Mouse (Mus musculus) hindbrain, postnatal 0 days (tissue): ENCODE measurements around the gene Rps13. TPM values are rescaled to one million over a fixed set of nuclear protein-coding genes. Genes with fewer than 3 reads are reported as not detected.

ENCODE experiments used
- ATAC-seq: fragments of 200-750 bp; cut with Nextera tagmentation; 2 replicates; pipeline ENCODE4 v1.8.0; 2017; ENCODE audit warnings: mild to moderate bottlenecking, moderate TSS enrichment, moderate library complexity
- DNase-seq: peaks from one replicate; pipeline ENCODE4 v3.0.0-alpha.2; 2015; ENCODE audit warnings: low spot score
- H3K27ac ChIP-seq: fragments of 300-500 bp; sonication (generic); 2 replicates; pipeline ENCODE4 v1.5.1; 2014; ENCODE audit warnings: mild to moderate bottlenecking
- H3K27me3 ChIP-seq: fragments of 300-500 bp; sonication (generic); 2 replicates; pipeline ENCODE4 v1.6.1; 2014; ENCODE audit warnings: low read length, mixed read lengths; ENCODE audit not compliant: insufficient read depth
- H3K36me3 ChIP-seq: fragments of 300-500 bp; sonication (generic); 2 replicates; pipeline ENCODE4 v1.6.1; 2014; ENCODE audit warnings: low read length, mixed read lengths; ENCODE audit not compliant: insufficient read depth
- H3K4me1 ChIP-seq: fragments of 300-500 bp; sonication (generic); 2 replicates; pipeline ENCODE4 v1.6.1; 2014; ENCODE audit warnings: antibody characterized with exemption, low read length, mixed read lengths; ENCODE audit not compliant: insufficient read depth
- H3K4me2 ChIP-seq: fragments of 300-500 bp; sonication (generic); 2 replicates; pipeline ENCODE4 v1.6.1; 2014; ENCODE audit warnings: low read depth, mild to moderate bottlenecking, low read length, moderate library complexity, mixed read lengths
- H3K4me3 ChIP-seq: fragments of 300-500 bp; sonication (generic); 2 replicates; pipeline ENCODE4 v1.5.1; 2014; ENCODE audit warnings: low read length
- H3K9ac ChIP-seq: fragments of 300-500 bp; sonication (generic); replicated peaks from 2 replicates; pipeline ENCODE4 v1.6.1; 2014; ENCODE audit warnings: mild to moderate bottlenecking, low read length, moderate library complexity, mixed read lengths
- H3K9me3 ChIP-seq: fragments of 300-500 bp; sonication (generic); 2 replicates; pipeline ENCODE4 v1.6.1; 2016; ENCODE audit warnings: low read length, mixed read lengths
- CTCF ChIP-seq: IDR thresholded peaks from 2 replicates; pipeline ENCODE4 v1.5.1; 2016; ENCODE audit warnings: antibody characterized with exemption, control low read depth, low read depth
- WGBS: fragments of 180-500 bp; shearing (Covaris S2); extraction: QIAGEN DNeasy Blood & Tissue Kit; methylation state at CpG from one replicate; pipeline ENCODE4 v1.1.7; 2014; 5-methylcytosine and 5-hydroxymethylcytosine counted together
- polyA plus RNA-seq: library from polyadenylated mRNA; unstranded; fragments of >200 nt; fragmentation: Nextera tagmentation; extraction: Ambion mirVana; gene quantifications from 2 replicates; pipeline ENCODE4 v1.2.1, GENCODE M21; 2015
- total RNA-seq: library from RNA; depleted of rRNA; stranded (reverse); fragments of >200 nt; gene quantifications from 2 replicates; pipeline ENCODE4 v1.2.3, GENCODE M21; 2014

The Rps13 gene
- total and polyA plus RNA-seq, 2 experiments from 2014 or later, result 129 to 526 TPM

GRCm38 (mm10) chr7:116298389-116298788 is 35.6 kb downstream of the Rps13 start:
- DNase-seq, result peak; percentile 44
- Histone ChIP-seq H3K4me3 (no peak overlapping the region), H3K9me3 (no peaks in the 10 kb centered on the region), H3K9ac (no peak overlapping the region), H3K27ac (no peak overlapping the region), H3K4me2 (no peak overlapping the region), H3K27me3 (no peaks in the 10 kb centered on the region), H3K4me1 (peaks cover 4% of the 10 kb centered on the region; the same call in 1 of the 2 replicates), H3K36me3 (no peaks in the 10 kb centered on the region)
- WGBS, result 42% methylated on average over 10 of the region's 10 CpGs
- no peak for TF ChIP-seq CTCF
- ATAC-seq, result no peak

- no peak for DNase-seq
These were observed 39.0 kb downstream of the Rps13 start for GRCm38 (mm10) chr7:116294961-116295360.

GRCm38 (mm10) chr7:116292377-116292776 is 41.6 kb downstream of the Rps13 start:
- H3K9me3 ChIP-seq, result no peaks in the 10 kb centered on the region
- DNase-seq, result no peak
- 60% methylated on average over 5 of the region's 5 CpGs for WGBS

More at GRCm38 (mm10) chr7:116294961-116295360, 39.0 kb downstream of the Rps13 start:
- Histone ChIP-seq H3K4me1 (peaks cover 4% of the 10 kb centered on the region; the same call in 1 of the 2 replicates), H3K36me3 (no peaks in the 10 kb centered on the region), H3K9me3 (no peaks in the 10 kb centered on the region), H3K4me3 (no peak overlapping the region), H3K27me3 (no peaks in the 10 kb centered on the region), H3K4me2 (no peak overlapping the region), H3K27ac (no peak overlapping the region), H3K9ac (no peak overlapping the region)
- no peak for TF ChIP-seq CTCF
- ATAC-seq, result peak; percentile 35; the same call in 1 of the 2 replicates
- WGBS, result 85% methylated on average over 3 of the region's 3 CpGs

GRCm38 (mm10) chr7:116290559-116290958 is 43.4 kb downstream of the Rps13 start:
- 62% methylated on average over 1 of the region's 1 CpGs for WGBS
- no peak for TF ChIP-seq CTCF

More at GRCm38 (mm10) chr7:116292377-116292776, 41.6 kb downstream of the Rps13 start:
- Histone ChIP-seq H3K4me3 (no peak overlapping the region), H3K4me2 (no peak overlapping the region), H3K27ac (no peak overlapping the region), H3K36me3 (no peaks in the 10 kb centered on the region), H3K9ac (no peak overlapping the region), H3K4me1 (no peaks in the 10 kb centered on the region), H3K27me3 (no peaks in the 10 kb centered on the region)
- TF ChIP-seq CTCF, result no peak
- ATAC-seq, result no peak

GRCm38 (mm10) chr7:116288996-116289395 is 45.0 kb downstream of the Rps13 start:
- Histone ChIP-seq H3K27ac (no peak overlapping the region), H3K9me3 (no peaks in the 10 kb centered on the region), H3K4me1 (no peaks in the 10 kb centered on the region), H3K4me3 (no peak overlapping the region), H3K36me3 (no peaks in the 10 kb centered on the region), H3K9ac (no peak overlapping the region), H3K27me3 (no peaks in the 10 kb centered on the region), H3K4me2 (no peak overlapping the region)
- no peak for DNase-seq
- TF ChIP-seq CTCF, result no peak
- no peak for ATAC-seq
- 92% methylated on average over 3 of the region's 3 CpGs for WGBS

More at GRCm38 (mm10) chr7:116290559-116290958, 43.4 kb downstream of the Rps13 start:
- no peaks in the 10 kb centered on the region for H3K27me3 ChIP-seq
- no peak overlapping the region for H3K4me2 ChIP-seq
- H3K9ac ChIP-seq, result no peak overlapping the region
- DNase-seq, result no peak
- no peak overlapping the region for H3K4me3 ChIP-seq
- H3K27ac ChIP-seq, result no peak overlapping the region
- H3K36me3 ChIP-seq, result no peaks in the 10 kb centered on the region
- ATAC-seq, result no peak
- H3K4me1 ChIP-seq, result no peaks in the 10 kb centered on the region
- H3K9me3 ChIP-seq, result no peaks in the 10 kb centered on the region

GRCm38 (mm10) chr7:116287959-116288358 is 46.0 kb downstream of the Rps13 start:
- H3K36me3 ChIP-seq, result no peaks in the 10 kb centered on the region
- H3K4me2 ChIP-seq, result no peak overlapping the region
- H3K27me3 ChIP-seq, result no peaks in the 10 kb centered on the region
- 80% methylated on average over 5 of the region's 5 CpGs for WGBS
- no peak overlapping the region for H3K27ac ChIP-seq
- H3K9me3 ChIP-seq, result no peaks in the 10 kb centered on the region
- no peak overlapping the region for H3K4me3 ChIP-seq
- H3K4me1 ChIP-seq, result no peaks in the 10 kb centered on the region
- ATAC-seq (no peak), DNase-seq (no peak)
- no peak overlapping the region for H3K9ac ChIP-seq
- no peak for TF ChIP-seq CTCF

GRCm38 (mm10) chr7:116286611-116287355 is 47.2 kb downstream of the Rps13 start:
- DNase-seq, result no peak
- Histone ChIP-seq H3K4me3 (no peak overlapping the region), H3K36me3 (no peaks in the 10 kb centered on the region), H3K27me3 (no peaks in the 10 kb centered on the region), H3K9ac (no peak overlapping the region), H3K4me1 (no peaks in the 10 kb centered on the region), H3K4me2 (no peak overlapping the region), H3K27ac (no peak overlapping the region), H3K9me3 (no peaks in the 10 kb centered on the region)
- no peak for ATAC-seq
- TF ChIP-seq CTCF, result no peak
- 51% methylated on average over 11 of the region's 11 CpGs for WGBS
